Mouse (Mus musculus) MEL (cell line): ENCODE data around the gene Rab7. TPM values are rescaled to one million over a fixed set of nuclear protein-coding genes. Genes with fewer than 3 reads are reported as not detected.
A peak's percentile ranks its signal among the peaks of the same experiment; 100 is the strongest.

ENCODE experiments used
- DNase-seq: peaks from one replicate; pipeline ENCODE4 v3.0.0; 2011; ENCODE audit warnings: low read depth, low spot score
- H3K27ac ChIP-seq: 2 replicates; pipeline ENCODE4 v1.5.1; 2012; ENCODE audit warnings: low read depth, mild to moderate bottlenecking, control low read depth, low read length, moderate library complexity; ENCODE audit not compliant: control insufficient read depth
- H3K27me3 ChIP-seq, 2 experiments: fragments of 150-350 bp in 1 of 2; sonication (generic) in 1 of 2; 2 replicates each; pipeline ENCODE4 v1.6.1; 2012; ENCODE audit warnings: low read length in 2 of 2, mild to moderate bottlenecking in 2 of 2, improper control_type of control experiment in 1 of 2, moderate library complexity in 1 of 2; ENCODE audit not compliant: insufficient read depth in 2 of 2, control insufficient read depth in 1 of 2
- H3K36me3 ChIP-seq, 2 experiments: 2 replicates each; pipeline ENCODE4 v1.6.1; 2012 to 2014; ENCODE audit warnings: low read length in 2 of 2, improper control_type of control experiment in 1 of 2, inconsistent platforms in 1 of 2, mild to moderate bottlenecking in 1 of 2; ENCODE audit not compliant: insufficient read depth in 2 of 2, control insufficient read depth in 1 of 2
- H3K4me1 ChIP-seq, 2 experiments: fragments of 150-350 bp in 1 of 2; sonication (generic) in 1 of 2; 2 replicates each; pipeline ENCODE4 v1.6.1; 2012; ENCODE audit warnings: low read length in 2 of 2, improper control_type of control experiment in 1 of 2, mild to moderate bottlenecking in 1 of 2; ENCODE audit not compliant: insufficient read depth in 2 of 2, control insufficient read depth in 1 of 2
- H3K4me3 ChIP-seq, 2 experiments: fragments of 150-350 bp in 1 of 2; sonication (generic) in 1 of 2; 2 replicates each; pipeline ENCODE4 v1.5.1; 2012; ENCODE audit warnings: low read depth in 2 of 2, low read length in 2 of 2, mild to moderate bottlenecking in 2 of 2, moderate library complexity in 2 of 2, control low read depth in 1 of 2, improper control_type of control experiment in 1 of 2; ENCODE audit not compliant: control insufficient read depth in 1 of 2, insufficient read depth in 1 of 2
- H3K79me2 ChIP-seq: 2 replicates; pipeline ENCODE4 v1.6.1; 2012; ENCODE audit warnings: mild to moderate bottlenecking, low read length, moderate library complexity; ENCODE audit not compliant: control insufficient read depth, poor library complexity, insufficient read depth
- H3K9ac ChIP-seq: 2 replicates; pipeline ENCODE4 v1.6.1; 2012; ENCODE audit warnings: low read depth, mild to moderate bottlenecking, control low read depth, low read length, moderate library complexity; ENCODE audit not compliant: control insufficient read depth, poor library complexity, severe bottlenecking
- H3K9me3 ChIP-seq: fragments of 150-350 bp; sonication (generic); replicated peaks from 2 replicates; pipeline ENCODE4 v1.6.1; 2012; ENCODE audit warnings: mild to moderate bottlenecking, low read length, improper control_type of control experiment, moderate library complexity; ENCODE audit not compliant: insufficient read depth
- BHLHE40 ChIP-seq: IDR thresholded peaks from 2 replicates; pipeline ENCODE4 v1.6.1; 2012; ENCODE audit warnings: low read depth, mild to moderate bottlenecking, inconsistent platforms, low read length, improper control_type of control experiment, borderline replicate concordance
- CHD1 ChIP-seq: IDR thresholded peaks from 2 replicates; pipeline ENCODE4 v1.6.1; 2012; ENCODE audit warnings: low read depth, mild to moderate bottlenecking, inconsistent platforms, low read length, improper control_type of control experiment
- CHD2 ChIP-seq: IDR thresholded peaks from 2 replicates; pipeline ENCODE4 v1.6.1; 2011; ENCODE audit warnings: low read length, improper control_type of control experiment
- CTCF ChIP-seq, 3 experiments: IDR thresholded peaks in 2 of 3; conservative IDR thresholded peaks in 1 of 3; 2 replicates each; pipeline ENCODE4 v1.5.1; 2011 to 2012; ENCODE audit warnings: low read length in 3 of 3, low read depth in 2 of 3, mild to moderate bottlenecking in 2 of 3, improper control_type of control experiment in 1 of 3, inconsistent platforms in 1 of 3, mixed read lengths in 1 of 3, moderate library complexity in 1 of 3; ENCODE audit not compliant: control insufficient read depth in 1 of 3, insufficient read depth in 1 of 3, poor library complexity in 1 of 3, severe bottlenecking in 1 of 3
- E2F4 ChIP-seq: IDR thresholded peaks from 2 replicates; pipeline ENCODE4 v1.6.1; 2011; ENCODE audit warnings: low read depth, low read length, improper control_type of control experiment, borderline replicate concordance
- ELF1 ChIP-seq: IDR thresholded peaks from 2 replicates; pipeline ENCODE4 v1.6.1; 2014; ENCODE audit warnings: low read depth, mild to moderate bottlenecking, inconsistent platforms, low read length, improper control_type of control experiment, moderate library complexity
- EP300 ChIP-seq, 2 experiments: IDR thresholded peaks; 2 replicates each; pipeline ENCODE4 v1.6.1; 2011; ENCODE audit warnings: improper control_type of control experiment in 2 of 2, low read length in 2 of 2, low read depth in 1 of 2, mild to moderate bottlenecking in 1 of 2
- GABPA ChIP-seq: IDR thresholded peaks from 2 replicates; pipeline ENCODE4 v1.6.1; 2012; ENCODE audit warnings: low read depth, mild to moderate bottlenecking, inconsistent platforms, low read length, improper control_type of control experiment, moderate library complexity
- GATA1 ChIP-seq: IDR thresholded peaks from 2 replicates; pipeline ENCODE4 v1.6.1; 2011; ENCODE audit warnings: low read depth, low read length, improper control_type of control experiment
- HCFC1 ChIP-seq: IDR thresholded peaks from 2 replicates; pipeline ENCODE4 v1.6.1; 2012; ENCODE audit warnings: low read depth, mild to moderate bottlenecking, inconsistent platforms, low read length, improper control_type of control experiment, moderate library complexity
- JUND ChIP-seq: IDR thresholded peaks from 2 replicates; pipeline ENCODE4 v1.6.1; 2011; ENCODE audit warnings: low read depth, mild to moderate bottlenecking, improper control_type of control experiment, low read length
- MAFK ChIP-seq: IDR thresholded peaks from 2 replicates; pipeline ENCODE4 v1.6.1; 2011; ENCODE audit warnings: low read depth, mild to moderate bottlenecking, low read length, improper control_type of control experiment, borderline replicate concordance
- MAX ChIP-seq: IDR thresholded peaks from 2 replicates; pipeline ENCODE4 v1.6.1; 2011; ENCODE audit warnings: low read length, improper control_type of control experiment
- MAZ ChIP-seq: IDR thresholded peaks from 2 replicates; pipeline ENCODE4 v1.6.1; 2012; ENCODE audit warnings: low read depth, mild to moderate bottlenecking, inconsistent platforms, low read length, improper control_type of control experiment
- MEF2A ChIP-seq: IDR thresholded peaks from 2 replicates; pipeline ENCODE4 v1.6.1; 2014; ENCODE audit warnings: low read depth, mild to moderate bottlenecking, inconsistent platforms, low read length, improper control_type of control experiment; ENCODE audit not compliant: poor library complexity, insufficient replicate concordance, severe bottlenecking; ENCODE audit errors: extremely low read depth
- MXI1 ChIP-seq: IDR thresholded peaks from 2 replicates; pipeline ENCODE4 v1.6.1; 2011; ENCODE audit warnings: mild to moderate bottlenecking, low read depth, low read length, improper control_type of control experiment
- MYB ChIP-seq: IDR thresholded peaks from 2 replicates; pipeline ENCODE4 v1.6.1; 2011; ENCODE audit warnings: mild to moderate bottlenecking, low read depth, low read length, improper control_type of control experiment
- MYC ChIP-seq: IDR thresholded peaks from 2 replicates; pipeline ENCODE4 v1.6.1; 2011; ENCODE audit warnings: low read depth, mild to moderate bottlenecking, low read length, improper control_type of control experiment, moderate library complexity
- NELFE ChIP-seq: IDR thresholded peaks from 2 replicates; pipeline ENCODE4 v1.6.1; 2011; ENCODE audit warnings: low read depth, low read length, improper control_type of control experiment
- NRF1 ChIP-seq: IDR thresholded peaks from 2 replicates; pipeline ENCODE4 v1.6.1; 2014; ENCODE audit warnings: low read depth, mild to moderate bottlenecking, inconsistent platforms, low read length, improper control_type of control experiment, moderate library complexity; ENCODE audit not compliant: poor library complexity, insufficient read depth, severe bottlenecking
- POLR2A ChIP-seq, 2 experiments: IDR thresholded peaks; 2 replicates each; pipeline ENCODE4 v1.6.1; 2011 to 2012; ENCODE audit warnings: low read length in 2 of 2, mild to moderate bottlenecking in 2 of 2, control low read depth in 1 of 2, improper control_type of control experiment in 1 of 2, low read depth in 1 of 2, moderate library complexity in 1 of 2; ENCODE audit not compliant: control insufficient read depth in 1 of 2, insufficient read depth in 1 of 2, poor library complexity in 1 of 2
- POLR2AphosphoS2 ChIP-seq: IDR thresholded peaks from 2 replicates; pipeline ENCODE4 v1.6.1; 2011; ENCODE audit warnings: low read length, improper control_type of control experiment
- POLR2AphosphoS5 ChIP-seq: IDR thresholded peaks from 2 replicates; pipeline ENCODE4 v1.6.1; 2012; ENCODE audit warnings: low read depth, borderline replicate concordance, mild to moderate bottlenecking, inconsistent platforms, low read length, moderate library complexity, mixed read lengths
- RAD21 ChIP-seq: IDR thresholded peaks from 2 replicates; pipeline ENCODE4 v1.6.1; 2011; ENCODE audit warnings: mild to moderate bottlenecking, low read depth, low read length, improper control_type of control experiment
- RCOR1 ChIP-seq: IDR thresholded peaks from 2 replicates; pipeline ENCODE4 v1.6.1; 2012; ENCODE audit warnings: low read depth, mild to moderate bottlenecking, inconsistent platforms, low read length, improper control_type of control experiment
- SIN3A ChIP-seq: IDR thresholded peaks from 2 replicates; pipeline ENCODE4 v1.6.1; 2012; ENCODE audit warnings: low read length, improper control_type of control experiment, inconsistent platforms
- SMC3 ChIP-seq: IDR thresholded peaks from 2 replicates; pipeline ENCODE4 v1.6.1; 2011; ENCODE audit warnings: low read depth, low read length, improper control_type of control experiment
- TAL1 ChIP-seq: IDR thresholded peaks from 2 replicates; pipeline ENCODE4 v1.6.1; 2012; ENCODE audit warnings: mild to moderate bottlenecking, inconsistent platforms, low read length, moderate library complexity, mixed read lengths
- TCF12 ChIP-seq: IDR thresholded peaks from 2 replicates; pipeline ENCODE4 v1.6.1; 2014; ENCODE audit warnings: low read depth, mild to moderate bottlenecking, inconsistent platforms, low read length, improper control_type of control experiment, moderate library complexity
- UBTF ChIP-seq: IDR thresholded peaks from 2 replicates; pipeline ENCODE4 v1.6.1; 2012; ENCODE audit warnings: low read depth, mild to moderate bottlenecking, inconsistent platforms, low read length, improper control_type of control experiment, moderate library complexity, borderline replicate concordance; ENCODE audit not compliant: insufficient read depth
- USF1 ChIP-seq: IDR thresholded peaks from 2 replicates; pipeline ENCODE4 v1.6.1; 2014; ENCODE audit warnings: low read depth, mild to moderate bottlenecking, inconsistent platforms, low read length, improper control_type of control experiment, moderate library complexity
- USF2 ChIP-seq, 2 experiments: IDR thresholded peaks; 2 replicates each; pipeline ENCODE4 v1.6.1; 2011 to 2012; ENCODE audit warnings: improper control_type of control experiment in 2 of 2, low read length in 2 of 2, borderline replicate concordance in 1 of 2, inconsistent platforms in 1 of 2, low read depth in 1 of 2, mild to moderate bottlenecking in 1 of 2; ENCODE audit not compliant: insufficient read depth in 1 of 2
- ZC3H11A ChIP-seq: IDR thresholded peaks from 2 replicates; pipeline ENCODE4 v1.6.1; 2012; ENCODE audit warnings: low read depth, mild to moderate bottlenecking, inconsistent platforms, low read length, improper control_type of control experiment
- ZKSCAN1 ChIP-seq: IDR thresholded peaks from 2 replicates; pipeline ENCODE4 v1.6.1; 2012; ENCODE audit warnings: low read depth, mild to moderate bottlenecking, inconsistent platforms, low read length, improper control_type of control experiment, moderate library complexity
- ZMIZ1 ChIP-seq: IDR thresholded peaks from 2 replicates; pipeline ENCODE4 v1.6.1; 2012; ENCODE audit warnings: low read depth, mild to moderate bottlenecking, inconsistent platforms, low read length, improper control_type of control experiment, moderate library complexity
- ZNF384 ChIP-seq: IDR thresholded peaks from 2 replicates; pipeline ENCODE4 v1.6.1; 2012; ENCODE audit warnings: low read depth, mild to moderate bottlenecking, inconsistent platforms, low read length, improper control_type of control experiment
- polyA plus RNA-seq, 2 experiments: library from polyadenylated mRNA; stranded (reverse) in 1 of 2; unstranded in 1 of 2; fragments of >175 nt in 1 of 2; fragments of >200 nt in 1 of 2; gene quantifications; 2 replicates each; pipeline versions ENCODE4 v1.2.1 to v1.2.4; 2012; ENCODE audit warnings: low replicate concordance in 2 of 2, low read depth in 1 of 2; ENCODE audit not compliant: insufficient read length in 2 of 2, insufficient read depth in 1 of 2, missing spikeins in 1 of 2
- total RNA-seq: library from RNA; depleted of rRNA; stranded (reverse); fragments of 300-350 nt; gene quantifications from 2 replicates; pipeline ENCODE4 v1.2.3, GENCODE M21; 2012

Rab7 gene
- total and polyA plus RNA-seq, 3 experiments: 47.6 to 362 (median 234) TPM

DNA sequence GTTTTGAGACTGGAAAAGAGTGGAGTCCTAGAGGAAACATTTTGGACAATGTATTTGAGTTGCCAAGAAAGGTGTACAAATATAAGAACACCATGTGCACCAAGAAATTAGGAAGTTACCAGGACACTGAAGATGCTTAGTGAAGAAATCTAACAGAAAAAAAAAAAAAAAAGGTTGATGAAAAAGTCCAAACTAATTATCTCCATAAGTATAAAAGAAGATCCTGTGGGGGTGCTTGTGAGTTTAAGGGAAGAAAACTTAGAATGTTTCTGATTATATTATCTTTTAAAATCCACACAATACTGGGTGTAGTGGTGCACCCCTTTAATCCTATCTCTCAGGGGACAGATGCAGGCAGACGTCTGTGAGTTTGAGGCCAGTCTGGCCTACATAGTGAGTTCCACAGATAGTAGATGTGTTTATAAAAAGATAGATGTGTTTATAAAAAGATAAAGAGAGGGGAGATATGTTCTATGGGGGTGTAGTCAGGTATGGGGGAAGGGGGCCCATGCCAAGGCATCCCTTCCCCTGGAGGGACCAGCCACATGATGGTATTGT lies 31.0 kb upstream of the Rab7 start:
- H3K4me3 ChIP-seq: peak overlapping the region in 1 of 2 experiments; percentile 61; a peak in 2 of 4 replicates
- no peaks in the 10 kb centered on the region for H3K79me2 ChIP-seq
- peaks cover 7 to 17% of the 10 kb centered on the region in 2 experiments for H3K4me1 ChIP-seq
- H3K9ac ChIP-seq: peak overlapping the region; percentile 57
- peaks cover 0 to 11% of the 10 kb centered on the region in 2 experiments; a peak in 2 of 4 replicates for H3K36me3 ChIP-seq
- peak; percentile 53 for DNase-seq
- peak overlapping the region; percentile 59; the same call in 1 of the 2 replicates for H3K27ac ChIP-seq
- no peaks in the 10 kb centered on the region for H3K27me3 ChIP-seq
- no peaks in the 10 kb centered on the region for H3K9me3 ChIP-seq
- peak; percentile 87 for TF ChIP-seq ZNF384
- no peak for TF ChIP-seq GABPA
- 0 out of 2 replicates have a peak, but pooled peaks have one; percentile 18 for TF ChIP-seq BHLHE40
- TF ChIP-seq ZMIZ1: no peak
- TF ChIP-seq EP300 (IDR thresholded peaks at IDR 0.05; ENCODE audit: low read depth in 1 of 2, low read length in 2 of 2): peak; percentile 57 to 77; a peak in 3 of 4 replicates
- TF ChIP-seq NELFE: no peak
- TF ChIP-seq ZKSCAN1: no peak
- TF ChIP-seq MEF2A: no peak
- TF ChIP-seq POLR2A (IDR thresholded peaks at IDR 0.05; ENCODE audit: control insufficient read depth in 1 of 2, insufficient read depth in 1 of 2, low read depth in 1 of 2, low read length in 2 of 2, poor library complexity in 1 of 2): no peak
- peak; percentile 22; the same call in 1 of the 2 replicates for TF ChIP-seq MXI1
- no peak for TF ChIP-seq USF1
- TF ChIP-seq USF2 (IDR thresholded peaks at IDR 0.05; ENCODE audit: borderline replicate concordance in 1 of 2, insufficient read depth in 1 of 2, low read depth in 1 of 2, low read length in 2 of 2): no peak
- TF ChIP-seq POLR2AphosphoS2: no peak
- 0 out of 2 replicates have a peak, but pooled peaks have one; percentile 5 for TF ChIP-seq MAX
- no peak for TF ChIP-seq UBTF
- 0 out of 2 replicates have a peak, but pooled peaks have one; percentile 43 for TF ChIP-seq MYC
- TF ChIP-seq ZC3H11A: no peak
- TF ChIP-seq SMC3: no peak
- TF ChIP-seq MYB: no peak
- TF ChIP-seq HCFC1: no peak
- TF ChIP-seq RAD21: no peak
- TF ChIP-seq GATA1: peak; percentile 77
- no peak for TF ChIP-seq CTCF (IDR thresholded peaks at IDR 0.05 in 2 of 3, conservative IDR thresholded peaks at IDR 0.05 in 1 of 3; ENCODE audit: control insufficient read depth in 1 of 3, insufficient read depth in 1 of 3, low read depth in 2 of 3, low read length in 3 of 3, poor library complexity in 1 of 3, severe bottlenecking in 1 of 3)
- no peak for TF ChIP-seq POLR2AphosphoS5
- no peak for TF ChIP-seq MAFK
- peak; percentile 13; the same call in 1 of the 2 replicates for TF ChIP-seq ELF1
- peak; percentile 38; the same call in 1 of the 2 replicates for TF ChIP-seq RCOR1
- TF ChIP-seq TCF12: peak; percentile 78; the same call in 1 of the 2 replicates
- no peak for TF ChIP-seq MAZ
- TF ChIP-seq E2F4: no peak
- TF ChIP-seq SIN3A: peak; percentile 36
- TF ChIP-seq JUND: no peak
- TF ChIP-seq CHD2: no peak
- no peak for TF ChIP-seq CHD1
- TF ChIP-seq NRF1: no peak
- peak; percentile 42 for TF ChIP-seq TAL1
